Mouse (Mus musculus) thymus, postnatal 14 days (tissue): Measurements from ENCODE around the gene Adk.

Experiments
- DNase-seq: peaks from one replicate; pipeline ENCODE4 v3.0.0; 2021

Gene Adk

DNA sequence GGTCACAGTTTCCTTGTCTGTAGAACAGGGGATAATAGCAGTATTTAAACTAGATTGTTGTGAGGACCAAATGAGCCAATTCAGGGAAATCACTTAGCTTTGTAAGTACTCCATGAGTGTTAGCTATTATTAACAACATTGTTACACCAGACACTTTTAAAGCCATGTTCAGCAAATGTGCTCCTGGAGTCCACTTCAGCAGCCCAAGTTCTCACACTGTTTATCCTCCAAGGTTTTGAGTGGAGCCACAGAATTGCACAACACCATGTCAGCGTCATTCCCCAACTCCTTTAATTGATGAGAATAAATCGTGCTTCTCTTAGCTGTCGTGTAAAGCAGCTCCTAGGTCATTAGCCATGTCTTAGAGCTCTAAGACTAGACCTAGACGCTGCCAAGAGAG, 437.8 kb downstream of the Adk start:
- no peak for DNase-seq
